Mouse (Mus musculus) MEL (cell line): ENCODE measurements at regions not wholly inside any gene's neighbourhood (a gene's known extent, or its start where the extent isn't known, plus 50 kb on each side); places are given as distances from the start of the nearest gene placed in this dataset.
"Not testable (repeated sequence)": the region's sequence is repeated elsewhere in the genome, so short reads cannot be mapped to it uniquely, and the experiment has no call there.

Source experiments
- DNase-seq: peaks from one replicate; pipeline ENCODE4 v3.0.0; 2011; ENCODE audit warnings: low read depth, low spot score
- H3K27ac ChIP-seq: 2 replicates; pipeline ENCODE4 v1.5.1; 2012; ENCODE audit warnings: low read depth, mild to moderate bottlenecking, control low read depth, low read length, moderate library complexity; ENCODE audit not compliant: control insufficient read depth
- H3K27me3 ChIP-seq, 2 experiments: fragments of 150-350 bp in 1 of 2; sonication (generic) in 1 of 2; 2 replicates each; pipeline ENCODE4 v1.6.1; 2012; ENCODE audit warnings: low read length in 2 of 2, mild to moderate bottlenecking in 2 of 2, improper control_type of control experiment in 1 of 2, moderate library complexity in 1 of 2; ENCODE audit not compliant: insufficient read depth in 2 of 2, control insufficient read depth in 1 of 2
- H3K36me3 ChIP-seq, 2 experiments: 2 replicates each; pipeline ENCODE4 v1.6.1; 2012 to 2014; ENCODE audit warnings: low read length in 2 of 2, improper control_type of control experiment in 1 of 2, inconsistent platforms in 1 of 2, mild to moderate bottlenecking in 1 of 2; ENCODE audit not compliant: insufficient read depth in 2 of 2, control insufficient read depth in 1 of 2
- H3K4me1 ChIP-seq, 2 experiments: fragments of 150-350 bp in 1 of 2; sonication (generic) in 1 of 2; 2 replicates each; pipeline ENCODE4 v1.6.1; 2012; ENCODE audit warnings: low read length in 2 of 2, improper control_type of control experiment in 1 of 2, mild to moderate bottlenecking in 1 of 2; ENCODE audit not compliant: insufficient read depth in 2 of 2, control insufficient read depth in 1 of 2
- H3K4me3 ChIP-seq, 2 experiments: fragments of 150-350 bp in 1 of 2; sonication (generic) in 1 of 2; 2 replicates each; pipeline ENCODE4 v1.5.1; 2012; ENCODE audit warnings: low read depth in 2 of 2, low read length in 2 of 2, mild to moderate bottlenecking in 2 of 2, moderate library complexity in 2 of 2, control low read depth in 1 of 2, improper control_type of control experiment in 1 of 2; ENCODE audit not compliant: control insufficient read depth in 1 of 2, insufficient read depth in 1 of 2
- H3K79me2 ChIP-seq: 2 replicates; pipeline ENCODE4 v1.6.1; 2012; ENCODE audit warnings: mild to moderate bottlenecking, low read length, moderate library complexity; ENCODE audit not compliant: control insufficient read depth, poor library complexity, insufficient read depth
- H3K9ac ChIP-seq: 2 replicates; pipeline ENCODE4 v1.6.1; 2012; ENCODE audit warnings: low read depth, mild to moderate bottlenecking, control low read depth, low read length, moderate library complexity; ENCODE audit not compliant: control insufficient read depth, poor library complexity, severe bottlenecking
- H3K9me3 ChIP-seq: fragments of 150-350 bp; sonication (generic); replicated peaks from 2 replicates; pipeline ENCODE4 v1.6.1; 2012; ENCODE audit warnings: mild to moderate bottlenecking, low read length, improper control_type of control experiment, moderate library complexity; ENCODE audit not compliant: insufficient read depth
- CTCF ChIP-seq, 3 experiments: IDR thresholded peaks in 2 of 3; conservative IDR thresholded peaks in 1 of 3; 2 replicates each; pipeline ENCODE4 v1.5.1; 2011 to 2012; ENCODE audit warnings: low read length in 3 of 3, low read depth in 2 of 3, mild to moderate bottlenecking in 2 of 3, improper control_type of control experiment in 1 of 3, inconsistent platforms in 1 of 3, mixed read lengths in 1 of 3, moderate library complexity in 1 of 3; ENCODE audit not compliant: control insufficient read depth in 1 of 3, insufficient read depth in 1 of 3, poor library complexity in 1 of 3, severe bottlenecking in 1 of 3
- ZNF384 ChIP-seq: IDR thresholded peaks from 2 replicates; pipeline ENCODE4 v1.6.1; 2012; ENCODE audit warnings: low read depth, mild to moderate bottlenecking, inconsistent platforms, low read length, improper control_type of control experiment

DNA sequence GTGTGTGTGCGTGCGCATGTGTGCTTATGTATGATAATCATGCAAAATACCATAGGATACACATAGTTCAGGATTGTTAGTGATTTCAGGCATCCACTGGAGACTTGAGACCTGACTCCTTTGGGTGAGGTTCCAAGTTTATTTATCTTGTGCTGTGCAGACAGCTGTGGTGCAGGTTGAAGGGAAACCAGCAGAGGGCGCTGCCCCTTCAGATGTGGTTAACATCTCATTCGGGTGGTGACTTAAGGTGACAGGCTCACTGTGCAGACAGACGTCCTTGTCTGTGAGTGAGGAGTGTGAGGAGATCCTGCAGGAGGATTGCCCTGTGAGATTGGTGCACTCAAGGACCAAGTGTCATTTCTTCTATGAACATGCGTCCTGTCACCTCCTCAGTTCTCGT lies 716.0 kb downstream of the Dad1 start:
- not testable (repeated sequence) for H3K36me3 ChIP-seq, H3K9me3 ChIP-seq, H3K27ac ChIP-seq, H3K27me3 ChIP-seq, H3K79me2 ChIP-seq, H3K9ac ChIP-seq, DNase-seq, H3K4me1 ChIP-seq, H3K4me3 ChIP-seq
- TF ChIP-seq CTCF (IDR thresholded peaks at IDR 0.05 in 2 of 3, conservative IDR thresholded peaks at IDR 0.05 in 1 of 3; ENCODE audit: control insufficient read depth in 1 of 3, insufficient read depth in 1 of 3, low read depth in 2 of 3, low read length in 3 of 3, poor library complexity in 1 of 3, severe bottlenecking in 1 of 3): peak in 2 of 3 experiments; percentile 23 to 31; a peak in 4 of 6 replicates

DNA sequence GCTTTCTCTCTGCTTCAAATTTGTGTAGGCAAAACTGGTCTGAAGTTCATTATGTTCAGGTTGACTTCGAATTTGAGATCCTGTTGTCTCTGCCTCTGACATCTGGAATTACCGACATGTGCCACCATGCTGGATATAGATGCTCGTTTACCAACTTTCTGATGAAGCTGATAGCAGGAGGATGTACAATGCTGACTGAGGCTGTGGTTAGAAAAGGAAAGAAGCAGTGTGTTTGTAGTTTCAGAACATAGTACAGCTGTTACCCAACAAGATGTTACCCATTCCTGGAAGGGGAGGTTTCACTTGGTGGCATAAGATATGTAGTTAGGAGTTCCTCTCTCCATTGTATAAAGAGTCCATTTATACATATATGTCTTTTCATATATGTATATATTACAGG lies 730.5 kb downstream of the Dad1 start:
- H3K27ac ChIP-seq, H3K79me2 ChIP-seq, H3K9ac ChIP-seq, H3K27me3 ChIP-seq, H3K36me3 ChIP-seq, H3K4me1 ChIP-seq, H3K9me3 ChIP-seq, H3K4me3 ChIP-seq, DNase-seq: not testable (repeated sequence)

DNA sequence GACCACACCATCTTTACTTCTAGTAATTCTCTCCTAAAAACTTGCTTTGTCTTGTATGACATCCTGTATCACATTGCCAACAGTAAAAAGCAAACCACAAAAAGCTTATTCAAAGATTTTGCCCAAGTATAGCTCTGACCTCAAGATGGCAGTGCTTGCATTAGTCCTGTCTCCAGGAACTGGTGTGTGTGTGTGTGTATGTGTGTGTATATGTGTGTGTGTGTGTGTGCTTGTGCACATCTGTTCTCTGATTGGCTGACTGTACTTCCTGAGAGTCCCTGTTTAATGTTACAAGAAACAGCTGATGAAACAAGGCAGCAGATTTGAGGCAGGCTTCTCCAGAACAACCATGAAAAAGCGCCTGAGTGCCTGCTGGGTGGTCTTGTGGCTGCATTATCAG lies 735.0 kb downstream of the Dad1 start:
- H3K4me1 ChIP-seq, H3K36me3 ChIP-seq, H3K9me3 ChIP-seq, H3K9ac ChIP-seq, H3K27ac ChIP-seq, H3K27me3 ChIP-seq, H3K4me3 ChIP-seq, DNase-seq, H3K79me2 ChIP-seq: not testable (repeated sequence)

DNA sequence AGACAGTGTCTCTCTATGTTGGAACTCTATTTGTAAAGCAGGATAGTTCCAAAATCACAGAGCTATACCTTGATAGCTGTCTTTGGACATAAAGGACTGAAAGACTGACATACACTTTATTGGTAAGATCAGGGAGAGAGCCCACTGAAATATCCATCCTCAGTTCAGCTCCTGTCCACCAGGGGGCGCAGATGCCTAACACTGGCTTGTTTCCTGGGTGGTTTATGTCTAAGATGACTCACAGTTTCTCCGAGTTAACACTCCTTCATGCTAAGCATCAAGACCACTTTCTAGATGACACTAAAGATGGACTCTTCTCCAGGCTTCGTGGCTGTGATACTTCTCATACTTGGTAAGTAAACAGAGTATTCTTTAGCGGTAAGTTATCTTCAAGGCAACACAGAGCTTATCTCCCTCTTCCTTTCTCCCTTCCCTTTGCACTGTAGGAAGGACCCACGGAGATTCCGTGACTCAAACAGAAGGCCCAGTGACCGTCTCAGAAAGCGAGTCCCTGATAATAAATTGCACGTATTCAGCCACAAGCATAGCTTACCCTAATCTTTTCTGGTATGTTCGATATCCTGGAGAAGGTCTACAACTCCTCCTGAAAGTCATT lies 737.2 kb downstream of the Dad1 start:
- H3K4me3 ChIP-seq, H3K79me2 ChIP-seq, DNase-seq, H3K4me1 ChIP-seq, H3K9ac ChIP-seq, H3K27ac ChIP-seq, H3K36me3 ChIP-seq, H3K9me3 ChIP-seq, H3K27me3 ChIP-seq: not testable (repeated sequence)

DNA sequence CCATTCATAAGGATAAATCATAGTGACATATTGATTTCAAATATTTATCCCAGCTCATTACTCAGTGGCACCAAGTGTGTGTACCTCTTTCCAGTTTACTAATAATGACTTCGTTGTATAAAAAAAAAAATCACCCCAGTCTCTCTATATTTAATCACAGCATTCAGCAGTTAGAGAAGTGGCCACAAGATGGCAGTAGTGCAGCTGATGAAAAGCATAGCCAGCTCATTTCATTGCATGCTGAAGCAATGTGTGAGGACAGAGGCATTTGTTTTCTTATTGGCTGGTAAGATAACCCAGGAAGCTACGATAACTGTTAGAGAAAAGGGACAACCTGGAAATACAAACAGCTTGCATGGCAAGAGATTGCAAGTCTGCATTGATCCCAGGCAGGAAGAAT lies 748.5 kb downstream of the Dad1 start:
- not testable (repeated sequence) for H3K36me3 ChIP-seq, H3K27me3 ChIP-seq, H3K79me2 ChIP-seq, H3K4me1 ChIP-seq, H3K4me3 ChIP-seq, DNase-seq, H3K27ac ChIP-seq, H3K9me3 ChIP-seq, H3K9ac ChIP-seq
- TF ChIP-seq ZNF384 (peak; percentile 50), CTCF (IDR thresholded peaks at IDR 0.05 in 2 of 3, conservative IDR thresholded peaks at IDR 0.05 in 1 of 3; ENCODE audit: control insufficient read depth in 1 of 3, insufficient read depth in 1 of 3, low read depth in 2 of 3, low read length in 3 of 3, poor library complexity in 1 of 3, severe bottlenecking in 1 of 3) (peak in 1 of 3 experiments; percentile 11; a peak in 1 of 6 replicates)

DNA sequence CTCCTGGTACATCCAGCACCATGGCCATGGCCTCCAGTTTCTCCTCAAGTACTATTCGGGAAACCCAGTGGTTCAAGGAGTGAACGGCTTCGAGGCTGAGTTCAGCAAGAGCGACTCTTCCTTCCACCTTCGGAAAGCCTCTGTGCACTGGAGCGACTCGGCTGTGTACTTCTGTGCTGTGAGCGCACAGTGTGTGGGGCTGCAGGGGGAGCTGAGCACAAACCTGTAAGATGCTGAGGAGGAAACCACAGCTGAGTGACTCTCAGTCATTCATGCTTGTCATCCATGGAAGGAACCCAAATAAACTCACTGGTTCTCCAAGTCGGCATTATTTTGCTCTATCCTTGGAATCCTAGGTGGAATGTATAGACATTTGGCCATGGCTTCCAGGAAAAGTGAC lies 765.5 kb downstream of the Dad1 start:
- DNase-seq, H3K4me1 ChIP-seq, H3K36me3 ChIP-seq, H3K4me3 ChIP-seq, H3K9me3 ChIP-seq, H3K27me3 ChIP-seq, H3K9ac ChIP-seq, H3K27ac ChIP-seq, H3K79me2 ChIP-seq: not testable (repeated sequence)

DNA sequence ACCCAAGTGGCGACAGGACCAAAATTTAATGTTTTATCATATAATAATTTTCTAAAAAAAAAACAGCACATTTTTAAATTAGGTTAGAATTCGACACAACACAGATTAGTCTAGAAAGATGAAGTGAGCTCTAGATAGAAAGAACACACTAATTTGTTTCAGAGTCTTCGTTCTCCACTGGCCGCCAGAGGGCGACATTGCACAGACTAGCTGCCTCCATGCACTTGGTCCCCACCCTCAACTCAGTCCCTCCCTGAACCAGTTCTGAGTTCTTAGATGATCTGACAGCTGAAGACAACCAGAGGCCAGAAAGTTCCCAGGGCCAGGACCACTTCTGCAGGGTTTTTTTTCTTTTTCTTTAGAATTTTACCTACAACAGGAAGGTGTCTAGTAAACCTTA lies 766.3 kb downstream of the Dad1 start:
- not testable (repeated sequence) for H3K9me3 ChIP-seq, H3K36me3 ChIP-seq, H3K79me2 ChIP-seq, H3K27me3 ChIP-seq, DNase-seq, H3K4me1 ChIP-seq, H3K4me3 ChIP-seq, H3K9ac ChIP-seq, H3K27ac ChIP-seq
